Mouse (Mus musculus): Measurements from ENCODE around the gene Lsm4.

GRCm38 (mm10) chr8:70645501-70646224 lies 27.4 kb upstream of the Lsm4 start:
- no peak for TF ChIP-seq GATA1 (IDR thresholded peaks at IDR 0.05; ENCODE audit: borderline replicate concordance, low read length)
- TF ChIP-seq FLI1 (IDR thresholded peaks at IDR 0.05; ENCODE audit: low read length) = no peak

All from megakaryocyte, embryonic 14.5 days (primary cell).